Mouse (Mus musculus) liver, embryonic 14.5 days (tissue): ENCODE measurements around the gene Tpm1.

ENCODE experiments used
- CTCF ChIP-seq: IDR thresholded peaks from 2 replicates; pipeline ENCODE4 v1.5.1; 2016; ENCODE audit warnings: antibody characterized with exemption, low read depth, control low read depth
- EP300 ChIP-seq: IDR thresholded peaks from 2 replicates; pipeline ENCODE4 v1.6.1; 2016; ENCODE audit warnings: antibody characterized with exemption, low read depth

- TF ChIP-seq CTCF: no peak
- TF ChIP-seq EP300: no peak
Observed at GRCm38 (mm10) chr9:67049836-67050235, 630 bp upstream of the Tpm1 start.
